Mouse (Mus musculus) cerebellum, postnatal 14 days (tissue): ENCODE data around the gene Saal1.
"Not testable (repeated sequence)": the region's sequence is repeated elsewhere in the genome, so short reads cannot be mapped to it uniquely, and the experiment has no call there.

Experiments used
- DNase-seq, 2 experiments: peaks; one replicate each; pipeline ENCODE4 v3.0.0; 2021; ENCODE audit warnings: mixed read lengths in 2 of 2

Saal1 gene

DNA sequence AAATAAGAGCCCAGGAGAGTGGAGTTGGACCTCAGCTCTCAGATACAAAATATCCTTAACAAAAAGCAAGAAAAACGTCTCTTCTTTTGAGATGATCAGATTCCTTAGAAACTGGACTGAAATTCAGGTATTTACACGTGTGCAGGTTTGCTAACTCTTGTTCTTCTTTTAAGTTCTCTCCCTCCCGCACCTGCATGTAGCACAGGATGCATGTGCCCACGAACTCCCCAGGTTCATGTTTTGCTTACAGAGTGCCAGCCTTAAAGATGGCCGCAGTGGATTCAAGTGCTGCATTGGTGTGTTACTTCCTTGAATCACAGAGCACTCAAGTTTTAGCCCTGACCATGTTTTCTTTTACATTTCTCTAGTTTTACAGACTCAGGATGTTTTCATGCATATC is 23.7 kb downstream of the Saal1 start:
- no peak for DNase-seq

DNA sequence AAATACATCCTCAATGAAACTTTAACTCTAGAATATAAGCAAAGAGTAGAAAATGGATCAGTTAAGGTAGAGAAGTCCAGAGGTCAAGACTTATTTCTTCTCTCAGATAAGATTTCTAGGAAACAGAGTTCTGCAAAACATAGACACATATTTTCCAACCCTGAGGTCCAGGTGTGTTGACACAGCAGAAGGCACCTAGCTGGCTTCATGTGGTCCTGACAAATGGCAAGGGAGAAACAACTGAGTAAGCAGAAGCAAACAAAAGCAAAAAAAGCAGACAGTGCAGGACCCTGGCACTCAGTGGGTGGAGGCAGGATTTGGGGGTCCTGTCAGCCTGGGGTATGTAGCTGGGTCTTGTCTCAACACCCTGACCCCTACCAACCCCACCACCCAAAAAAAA is 29.7 kb downstream of the Saal1 start:
- no peak for DNase-seq

- not testable (repeated sequence) for DNase-seq
These were observed 31.4 kb downstream of the Saal1 start for GRCm38 (mm10) chr7:46679044-46679443.

DNA sequence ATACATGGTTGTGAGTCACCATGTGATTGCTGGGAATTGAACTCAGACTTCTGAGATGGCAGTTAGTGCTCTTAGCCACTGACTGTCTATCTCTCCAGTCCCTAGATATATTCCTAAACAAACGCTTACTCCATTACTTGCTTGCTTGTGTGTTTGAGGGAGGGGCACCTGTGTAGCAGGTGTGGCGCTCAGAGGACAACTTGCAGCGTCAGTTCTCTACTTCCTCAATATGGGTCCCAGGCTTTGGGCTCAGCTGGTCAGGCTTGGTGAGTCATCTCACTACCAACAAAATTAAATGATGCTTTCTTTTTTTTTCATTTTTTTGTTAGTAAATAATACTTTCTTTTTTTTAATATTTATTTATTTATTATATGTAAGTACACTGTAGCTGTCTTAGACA is 32.1 kb downstream of the Saal1 start:
- DNase-seq = no peak

GRCm38 (mm10) chr7:46676808-46677360 is 33.6 kb downstream of the Saal1 start:
- DNase-seq = peak; percentile 68 to 74

GRCm38 (mm10) chr7:46675886-46676285 is 34.6 kb downstream of the Saal1 start:
- DNase-seq = no peak

DNA sequence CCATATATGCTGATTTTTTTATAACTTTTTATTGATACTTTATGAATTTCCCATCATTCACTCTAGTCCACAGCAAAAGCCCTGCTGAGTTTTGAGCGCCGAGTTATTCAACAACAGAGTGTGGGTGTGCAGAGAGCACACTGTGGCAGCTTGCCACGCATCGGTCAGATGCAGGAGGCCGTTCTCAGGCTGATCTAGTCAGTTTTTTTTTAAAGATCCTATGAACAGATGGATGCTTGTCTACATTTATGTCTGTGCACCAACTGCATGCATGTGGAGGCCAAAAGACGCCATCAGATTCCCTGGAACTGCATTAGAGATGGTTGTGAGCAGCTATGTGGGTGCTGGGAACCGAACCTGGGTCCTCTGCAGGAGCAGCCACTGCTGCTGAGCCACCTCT is 35.4 kb downstream of the Saal1 start:
- DNase-seq = no peak

DNA sequence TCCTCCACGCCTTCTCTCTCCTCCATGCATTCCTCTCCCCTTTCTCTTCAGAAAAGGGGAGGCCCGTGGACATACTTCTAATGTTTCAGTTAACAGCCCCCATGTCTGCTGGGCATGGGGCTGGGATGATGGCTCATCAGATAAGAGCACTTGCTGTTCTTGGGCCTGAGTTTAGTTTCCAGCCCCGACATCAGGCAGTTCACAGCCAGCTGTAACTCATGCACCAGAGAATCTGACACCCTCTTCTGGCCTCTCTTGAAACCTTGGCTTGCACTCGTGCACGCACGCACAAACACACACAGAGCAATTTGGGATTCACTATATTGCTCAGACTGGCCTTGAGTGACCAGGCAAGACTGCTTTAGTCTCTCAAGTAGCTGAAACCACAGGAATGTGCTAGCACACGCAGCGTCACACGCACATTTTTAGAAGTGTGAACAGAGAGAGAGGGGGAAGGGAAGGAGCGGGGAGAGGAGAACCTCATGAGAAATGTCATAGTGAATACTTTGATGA is 38.3 kb downstream of the Saal1 start, which contains the start of gene Tph1:
Gene Tph1 (minus strand): TSS at position 378 of the 513 bp plus-strand sequence.
- DNase-seq = no peak

GRCm38 (mm10) chr7:46667256-46667655 is 43.2 kb downstream of the Saal1 start:
- peak; percentile 22 to 40 for DNase-seq

DNA sequence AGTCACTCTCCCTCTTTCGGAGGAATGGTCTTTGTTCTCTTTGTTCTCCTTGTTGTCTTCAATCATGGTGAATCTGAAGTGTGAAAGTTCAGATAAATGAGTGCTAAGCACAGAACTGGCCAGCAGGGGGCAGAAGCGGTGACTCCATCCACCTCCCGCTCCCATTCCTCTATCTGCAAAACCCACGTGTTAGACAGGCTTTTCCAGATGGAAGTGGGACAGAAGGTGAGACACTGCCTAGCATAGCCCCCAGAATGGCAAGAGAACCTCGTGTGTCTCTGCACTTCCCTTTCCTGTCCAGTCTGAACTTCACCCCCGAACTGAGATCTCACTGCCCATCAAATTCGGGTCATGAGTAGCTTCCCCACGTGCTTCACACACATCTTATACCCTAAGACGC is 45.2 kb downstream of the Saal1 start:
- peak; percentile 76 to 84 for DNase-seq

DNA sequence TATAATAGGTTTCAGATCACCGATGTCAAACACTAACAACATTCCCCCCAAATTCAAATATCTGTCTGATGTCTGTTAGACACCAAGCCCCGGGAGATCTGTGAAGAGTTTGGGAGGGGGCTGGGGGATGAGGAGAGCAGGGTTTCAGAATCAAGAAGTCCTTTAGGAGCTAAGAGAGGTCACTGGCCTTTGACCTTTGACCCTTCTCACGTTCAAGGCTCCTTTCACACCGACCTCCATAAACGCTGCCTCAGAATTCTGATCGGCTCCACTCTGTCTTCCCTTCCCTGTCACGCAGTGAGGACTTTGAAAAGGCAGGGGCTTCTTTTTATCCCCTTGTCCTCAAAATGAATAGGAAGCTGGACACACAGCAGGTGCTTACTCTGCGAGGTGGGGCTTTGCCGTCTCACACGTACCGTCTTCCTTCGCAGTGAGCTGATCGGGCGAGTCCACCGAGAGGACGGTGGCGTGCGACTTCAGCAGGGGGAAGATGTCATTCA is 48.8 kb downstream of the Saal1 start:
- no peak for DNase-seq

- DNase-seq = no peak
These were observed 58.2 kb downstream of the Saal1 start for GRCm38 (mm10) chr7:46652279-46652678.

DNA sequence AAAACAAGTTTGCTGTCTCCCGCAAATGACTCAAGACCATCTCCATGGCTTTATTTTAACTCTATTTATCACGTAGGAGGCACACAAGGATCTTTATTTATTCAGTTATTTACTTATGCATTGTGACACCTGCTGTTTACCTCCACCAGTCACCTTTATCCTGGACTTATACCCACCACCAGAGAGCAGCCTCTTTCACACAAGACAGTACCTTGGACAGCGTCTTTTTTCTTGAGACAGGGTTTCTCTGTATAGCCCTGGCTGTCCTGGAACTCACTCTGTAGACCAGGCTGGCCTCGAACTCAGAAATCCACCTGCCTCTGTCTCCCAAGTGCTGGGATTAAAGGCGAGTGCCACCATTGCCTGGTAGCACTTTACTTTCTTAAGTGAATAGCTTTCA is 60.2 kb downstream of the Saal1 start:
- DNase-seq = not testable (repeated sequence)

- peak in 1 of 2 experiments; percentile 33 for DNase-seq
These were observed 61.9 kb downstream of the Saal1 start for GRCm38 (mm10) chr7:46648431-46649140.

DNA sequence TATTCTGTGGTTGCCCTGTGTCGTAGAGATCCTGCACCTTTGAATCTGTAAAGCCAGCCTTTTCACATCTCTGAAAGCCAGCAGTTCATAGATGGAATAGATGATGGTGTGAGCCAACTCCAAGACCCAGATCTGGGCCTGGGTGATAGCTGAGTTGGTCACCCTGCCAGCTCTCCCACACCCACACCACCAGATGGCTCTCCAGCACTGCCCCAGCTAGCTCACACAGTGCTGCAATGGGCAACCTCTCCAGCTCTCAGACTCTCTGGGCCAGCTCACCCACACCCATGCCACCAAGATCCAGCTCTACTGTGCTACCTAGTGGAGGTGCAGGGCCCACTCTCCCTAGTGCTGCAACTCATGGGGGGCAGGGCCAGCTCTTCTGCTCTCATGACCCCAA is 67.3 kb downstream of the Saal1 start:
- DNase-seq = peak; percentile 79 to 82

- DNase-seq = no peak
These were observed 70.4 kb downstream of the Saal1 start for GRCm38 (mm10) chr7:46640062-46640461.

GRCm38 (mm10) chr7:46639692-46640031 is 70.8 kb downstream of the Saal1 start, which contains the start of gene Sergef:
Gene Sergef, minus strand, starts transcription at chr7:46639807.
- DNase-seq = peak; percentile 92 to 94

GRCm38 (mm10) chr7:46638889-46639691 is 71.4 kb downstream of the Saal1 start:
- DNase-seq = peak; percentile 18 to 58
